Mouse (Mus musculus) lung, embryonic 16.5 days (tissue): Measurements from ENCODE around the gene Mbnl1. TPM values are rescaled to one million over a fixed set of nuclear protein-coding genes. Genes with fewer than 3 reads are reported as not detected.

Experiments used
- ATAC-seq: fragments of 200-750 bp; cut with Nextera tagmentation; 2 replicates; pipeline ENCODE4 v1.8.0; 2017; ENCODE audit warnings: low read depth, mild to moderate bottlenecking, moderate library complexity
- H3K27ac ChIP-seq: fragments of 300-500 bp; sonication (generic); 2 replicates; pipeline ENCODE4 v1.5.1; 2014; ENCODE audit warnings: mild to moderate bottlenecking, control low read depth, low read length
- H3K27me3 ChIP-seq: fragments of 300-500 bp; sonication (generic); 2 replicates; pipeline ENCODE4 v1.6.1; 2014; ENCODE audit warnings: low read depth, low read length, mixed read lengths; ENCODE audit not compliant: control insufficient read depth, insufficient read depth
- H3K36me3 ChIP-seq: fragments of 300-500 bp; sonication (generic); 2 replicates; pipeline ENCODE4 v1.6.1; 2014; ENCODE audit warnings: low read length; ENCODE audit not compliant: control insufficient read depth, insufficient read depth
- H3K4me1 ChIP-seq: fragments of 300-500 bp; sonication (generic); replicated peaks from 2 replicates; pipeline ENCODE4 v1.6.1; 2014; ENCODE audit warnings: low read length, mixed read lengths; ENCODE audit not compliant: control insufficient read depth, insufficient read depth
- H3K4me2 ChIP-seq: fragments of 300-500 bp; sonication (generic); 2 replicates; pipeline ENCODE4 v1.6.1; 2014; ENCODE audit warnings: low read depth, low read length, control low read depth
- H3K4me3 ChIP-seq: fragments of 300-500 bp; sonication (generic); 2 replicates; pipeline ENCODE4 v1.5.1; 2014; ENCODE audit warnings: mild to moderate bottlenecking, low read length, control low read depth
- H3K9ac ChIP-seq: fragments of 300-500 bp; sonication (generic); 2 replicates; pipeline ENCODE4 v1.6.1; 2014; ENCODE audit warnings: low read length, control low read depth
- H3K9me3 ChIP-seq: fragments of 300-500 bp; sonication (generic); 2 replicates; pipeline ENCODE4 v1.6.1; 2016; ENCODE audit warnings: low read length; ENCODE audit not compliant: control insufficient read depth
- WGBS: fragments of 180-500 bp; shearing (Covaris S2); extraction: QIAGEN DNeasy Blood & Tissue Kit; methylation state at CpG from one replicate; pipeline ENCODE4 v1.1.7; 2014; 5-methylcytosine and 5-hydroxymethylcytosine counted together
- polyA plus RNA-seq: library from polyadenylated mRNA; unstranded; fragments of >200 nt; fragmentation: Nextera tagmentation; extraction: Ambion mirVana; gene quantifications from 2 replicates; pipeline ENCODE4 v1.2.1, GENCODE M21; 2015

Mbnl1 gene
- polyA plus RNA-seq, 1 experiment from 2014 or later, result 180 TPM

DNA sequence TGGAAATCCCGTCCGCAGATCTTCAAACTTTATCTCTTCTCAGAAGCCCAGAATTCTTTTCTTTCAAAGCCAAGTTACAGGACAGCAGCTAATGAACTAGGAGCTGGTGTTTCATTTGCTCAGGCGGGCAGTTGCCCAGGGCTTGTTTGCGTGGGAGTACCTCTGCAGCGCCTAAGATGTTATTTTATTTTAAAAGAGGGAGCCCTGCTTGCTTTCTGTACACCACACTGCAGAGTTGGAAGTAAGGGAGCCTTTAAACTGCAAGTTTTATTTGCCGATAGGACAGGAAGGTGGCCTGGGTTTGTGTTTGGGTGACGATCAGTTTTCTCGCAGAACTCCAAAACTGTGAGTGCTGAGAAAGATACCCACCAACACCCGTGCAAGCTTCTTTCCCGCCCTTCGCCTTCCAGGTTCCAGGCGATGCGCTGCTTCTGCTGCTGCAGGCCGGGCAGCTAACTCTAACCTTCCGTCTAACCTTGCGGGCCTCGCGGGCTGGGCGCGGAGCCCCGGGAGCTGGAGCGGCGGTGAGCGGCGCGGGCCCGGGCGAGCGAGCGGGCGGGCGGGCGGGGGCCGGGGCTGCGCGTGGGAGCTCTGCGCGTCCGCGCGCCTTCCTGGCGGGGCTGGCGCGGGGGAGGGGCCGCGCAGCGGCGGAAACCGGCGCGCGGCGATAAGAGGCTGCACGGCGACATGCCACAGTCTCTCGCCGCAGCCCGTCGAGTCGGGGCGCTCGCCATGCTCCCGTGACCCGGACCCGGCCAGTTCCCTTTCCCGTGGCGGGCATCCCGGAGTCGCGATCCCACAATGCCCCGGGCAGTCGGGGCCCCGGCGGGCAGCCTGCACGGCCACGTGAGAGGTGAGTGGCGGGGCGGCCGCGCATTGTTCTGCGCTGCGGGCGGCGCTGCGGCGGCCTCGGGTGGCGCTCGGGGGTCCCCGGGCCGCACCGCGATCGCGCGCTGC is 28.2 kb downstream of the Mbnl1 start:
- peak; percentile 88 for ATAC-seq
- WGBS, result under 1% methylated on average over 77 of the region's 96 CpGs
- H3K36me3 ChIP-seq, result no peaks in the 10 kb centered on the region
- H3K9ac ChIP-seq, result peak overlapping the region; percentile 99
- peak overlapping the region; percentile 84 for H3K4me2 ChIP-seq
- peak overlapping the region; percentile 99 for H3K27ac ChIP-seq
- no peaks in the 10 kb centered on the region for H3K27me3 ChIP-seq
- peaks cover 29% of the 10 kb centered on the region for H3K4me1 ChIP-seq
- no peaks in the 10 kb centered on the region for H3K9me3 ChIP-seq
- H3K4me3 ChIP-seq, result peak overlapping the region; percentile 92

DNA sequence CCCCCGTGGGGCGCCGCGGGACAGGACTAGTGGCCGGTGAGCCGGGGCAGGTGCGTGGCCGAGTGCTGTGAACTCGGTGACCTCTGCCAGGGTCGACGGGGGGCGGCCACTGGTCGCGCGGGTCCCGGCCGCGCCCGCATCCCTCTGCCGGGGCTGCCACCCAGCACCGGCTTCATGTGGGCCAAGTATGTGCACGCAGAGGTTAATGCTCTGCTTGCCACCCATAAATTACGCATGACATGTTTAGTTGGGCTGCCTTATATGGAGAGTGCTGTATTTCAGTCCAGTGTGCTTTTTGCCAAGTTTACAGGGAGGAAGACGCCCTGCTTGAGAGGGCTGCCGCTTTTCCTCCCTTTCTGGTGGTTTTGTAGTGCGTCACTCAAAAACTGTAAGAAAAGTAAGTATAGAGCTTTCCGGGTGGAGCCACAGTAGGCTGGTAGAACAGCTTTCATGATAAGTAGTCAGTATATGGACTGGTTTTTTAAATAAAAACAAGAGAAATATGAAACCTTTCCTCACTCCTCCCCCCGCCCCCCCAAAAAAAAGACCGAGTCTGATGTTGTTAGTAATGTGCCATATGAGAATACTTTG is 29.0 kb downstream of the Mbnl1 start:
- H3K36me3 ChIP-seq, result no peaks in the 10 kb centered on the region
- WGBS, result under 1% methylated on average over 27 of the region's 29 CpGs
- peak overlapping the region; percentile 92 for H3K4me3 ChIP-seq

DNA sequence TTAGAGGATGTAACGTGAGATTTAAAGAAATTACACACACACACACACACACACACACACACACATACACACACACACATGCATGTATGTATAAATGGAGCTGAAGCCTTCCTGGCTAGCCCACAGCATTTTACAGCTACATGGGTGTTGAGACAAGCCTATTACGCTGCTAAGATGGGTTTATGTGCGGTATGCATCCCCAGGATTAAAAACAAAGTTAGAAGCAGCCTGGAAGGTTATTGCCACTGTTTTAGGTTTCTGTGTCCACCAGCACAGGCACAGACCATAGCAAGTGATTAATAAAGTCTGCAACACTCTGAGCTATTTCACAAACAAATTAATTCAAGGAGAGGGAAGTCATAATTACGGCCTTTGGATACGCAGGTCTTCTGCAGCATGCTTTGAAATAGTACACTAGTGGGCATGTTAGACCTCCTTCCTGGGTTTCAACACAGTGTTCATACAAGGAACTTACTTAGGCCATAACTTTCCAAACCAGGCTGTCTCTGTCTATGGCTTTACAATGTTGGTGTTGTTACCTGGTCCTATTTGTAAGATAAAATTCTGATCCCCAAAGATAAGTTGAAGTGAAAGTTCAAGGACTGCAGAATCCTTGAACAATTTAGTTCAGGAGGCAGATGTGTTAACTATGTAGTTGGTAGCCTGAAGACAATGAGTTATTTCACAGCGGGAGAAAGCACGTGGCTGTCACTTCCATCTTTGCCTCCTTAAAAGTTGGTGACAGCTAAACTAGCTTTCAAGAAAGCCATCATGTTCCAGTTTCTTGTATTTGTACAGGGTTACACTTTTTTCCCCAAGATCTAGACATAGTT is 29.7 kb downstream of the Mbnl1 start:
- 5% methylated on average over 7 of the region's 7 CpGs for WGBS
- no peak for ATAC-seq
- peak overlapping the region; percentile 99 for H3K27ac ChIP-seq
- H3K9ac ChIP-seq, result peak overlapping the region; percentile 99
- H3K4me2 ChIP-seq, result peak overlapping the region; percentile 84
- no peaks in the 10 kb centered on the region for H3K36me3 ChIP-seq
- H3K27me3 ChIP-seq, result no peaks in the 10 kb centered on the region
- H3K4me3 ChIP-seq, result peak overlapping the region; percentile 92
- peaks cover 27% of the 10 kb centered on the region for H3K4me1 ChIP-seq
- no peaks in the 10 kb centered on the region for H3K9me3 ChIP-seq

More for the DNA sequence above, 29.0 kb downstream of the Mbnl1 start:
- H3K4me1 ChIP-seq, result peaks cover 27% of the 10 kb centered on the region
- H3K9me3 ChIP-seq, result no peaks in the 10 kb centered on the region
- H3K27me3 ChIP-seq, result no peaks in the 10 kb centered on the region
- peak; percentile 88 for ATAC-seq
- H3K27ac ChIP-seq, result peak overlapping the region; percentile 99
- H3K4me2 ChIP-seq, result peak overlapping the region; percentile 84
- peak overlapping the region; percentile 99 for H3K9ac ChIP-seq

DNA sequence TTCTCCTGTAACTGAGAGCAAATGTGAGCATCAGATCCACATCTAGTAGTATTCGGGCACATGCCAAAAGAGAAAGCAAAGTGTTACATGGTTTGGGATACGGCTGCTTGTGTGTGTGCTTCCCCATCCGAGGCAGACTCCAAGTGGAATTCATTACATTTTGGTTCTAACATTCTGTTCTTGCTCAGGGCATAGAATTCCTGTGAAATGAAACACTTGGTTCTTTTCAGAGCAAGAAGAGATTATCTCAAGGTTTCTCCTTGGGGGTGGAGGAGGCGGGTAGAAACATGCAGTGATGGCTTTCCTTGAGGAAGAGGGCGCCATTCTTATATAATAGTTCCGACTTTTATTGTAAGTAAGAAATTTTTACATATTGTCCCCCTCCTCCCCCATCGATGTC is 30.6 kb downstream of the Mbnl1 start:
- peak overlapping the region; percentile 99 for H3K9ac ChIP-seq
- 12% methylated on average over 7 of the region's 7 CpGs for WGBS
- H3K9me3 ChIP-seq, result no peaks in the 10 kb centered on the region
- H3K27ac ChIP-seq, result peak overlapping the region; percentile 99
- H3K4me3 ChIP-seq, result peak overlapping the region; percentile 92
- H3K4me2 ChIP-seq, result peak overlapping the region; percentile 84
- peaks cover 25% of the 10 kb centered on the region for H3K4me1 ChIP-seq
- no peak for ATAC-seq
- no peaks in the 10 kb centered on the region for H3K36me3 ChIP-seq
- no peaks in the 10 kb centered on the region for H3K27me3 ChIP-seq

DNA sequence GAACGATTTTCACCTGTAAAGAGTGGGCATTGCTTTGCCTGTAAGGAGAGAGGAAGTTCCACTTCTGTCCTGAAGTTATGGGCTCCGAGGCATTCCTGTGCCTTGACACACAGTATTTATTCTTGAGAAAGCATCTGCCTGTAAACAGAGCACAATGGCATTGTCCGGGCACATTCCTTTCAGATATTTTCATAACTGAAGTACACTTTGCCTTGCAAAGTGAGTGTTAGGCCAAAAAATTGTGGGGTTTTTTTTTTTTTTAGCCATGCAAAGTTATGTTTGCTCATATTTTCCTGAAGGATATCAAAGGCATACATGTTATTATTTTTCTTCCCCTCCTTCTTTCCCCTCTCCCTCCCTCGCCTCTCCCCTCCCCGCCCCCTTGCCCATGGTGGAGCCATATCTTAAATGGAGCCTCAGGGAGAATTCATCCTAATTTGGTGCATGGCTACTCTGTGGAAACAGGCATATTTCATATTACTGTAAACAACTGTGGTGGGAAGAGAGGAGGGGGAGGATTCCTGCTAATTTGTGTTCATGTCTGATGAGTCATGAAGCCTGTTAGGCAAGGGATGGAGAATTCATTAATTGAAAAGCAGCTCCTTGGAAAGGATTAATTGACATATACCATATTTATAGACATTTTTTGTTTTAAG is 32.3 kb downstream of the Mbnl1 start:
- Histone ChIP-seq H3K27ac (peak overlapping the region; percentile 59), H3K4me3 (peak overlapping the region; percentile 36), H3K9ac (peak overlapping the region; percentile 54), H3K9me3 (no peaks in the 10 kb centered on the region), H3K36me3 (no peaks in the 10 kb centered on the region), H3K4me2 (peak overlapping the region; percentile 50), H3K27me3 (no peaks in the 10 kb centered on the region), H3K4me1 (peaks cover 17% of the 10 kb centered on the region)
- no peak for ATAC-seq
- 19% methylated on average over 5 of the region's 5 CpGs for WGBS

DNA sequence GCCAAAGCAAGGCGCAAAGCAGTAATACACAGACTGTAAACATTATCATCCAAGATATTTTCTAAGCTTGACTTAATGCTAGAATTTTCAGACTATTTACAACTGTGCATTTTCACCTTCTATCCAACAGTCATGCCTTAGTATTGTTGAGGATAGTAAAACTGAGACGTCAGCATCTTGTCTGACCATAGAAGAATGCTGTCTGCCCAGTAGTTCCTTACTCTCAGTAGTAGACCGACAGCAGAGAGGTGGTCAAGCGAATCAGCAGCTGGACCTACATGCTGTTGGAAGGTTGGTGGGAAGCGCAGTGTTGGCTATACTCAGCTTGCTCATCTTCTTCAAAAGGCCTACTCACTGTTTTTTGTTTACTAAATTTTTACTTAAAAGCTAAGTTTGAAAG is 34.2 kb downstream of the Mbnl1 start:
- no peak overlapping the region for H3K4me2 ChIP-seq
- H3K4me1 ChIP-seq, result peaks cover 29% of the 10 kb centered on the region
- no peaks in the 10 kb centered on the region for H3K36me3 ChIP-seq
- H3K4me3 ChIP-seq, result no peak overlapping the region
- WGBS, result 70% methylated on average over 5 of the region's 5 CpGs
- H3K27me3 ChIP-seq, result no peaks in the 10 kb centered on the region
- H3K9me3 ChIP-seq, result no peaks in the 10 kb centered on the region
- ATAC-seq, result no peak
- H3K27ac ChIP-seq, result no peak overlapping the region
- no peak overlapping the region for H3K9ac ChIP-seq

DNA sequence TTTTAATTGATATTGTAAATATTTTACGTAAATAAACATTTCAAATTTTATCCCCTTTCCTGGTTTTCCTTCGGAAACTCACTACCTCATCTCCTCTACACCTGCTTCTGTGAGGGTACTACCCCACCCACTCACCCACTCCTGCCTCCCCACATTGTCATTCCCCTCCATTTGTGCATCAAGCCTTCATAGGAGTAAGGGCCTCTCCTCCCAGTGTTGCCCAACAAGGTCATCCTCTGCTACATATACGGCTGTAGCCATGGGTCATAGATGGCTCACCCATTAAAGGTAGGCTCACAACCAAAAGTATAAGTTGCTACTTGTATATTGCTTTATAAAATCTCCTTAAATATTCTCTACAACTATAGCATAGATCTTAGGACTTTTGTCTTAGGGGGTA is 34.9 kb downstream of the Mbnl1 start:
- Histone ChIP-seq H3K27me3 (no peaks in the 10 kb centered on the region), H3K9me3 (no peaks in the 10 kb centered on the region), H3K4me3 (no peak overlapping the region), H3K9ac (no peak overlapping the region), H3K27ac (no peak overlapping the region), H3K4me1 (peaks cover 31% of the 10 kb centered on the region), H3K4me2 (no peak overlapping the region), H3K36me3 (no peaks in the 10 kb centered on the region)
- ATAC-seq, result no peak
- 73% methylated on average over 3 of the region's 3 CpGs for WGBS

DNA sequence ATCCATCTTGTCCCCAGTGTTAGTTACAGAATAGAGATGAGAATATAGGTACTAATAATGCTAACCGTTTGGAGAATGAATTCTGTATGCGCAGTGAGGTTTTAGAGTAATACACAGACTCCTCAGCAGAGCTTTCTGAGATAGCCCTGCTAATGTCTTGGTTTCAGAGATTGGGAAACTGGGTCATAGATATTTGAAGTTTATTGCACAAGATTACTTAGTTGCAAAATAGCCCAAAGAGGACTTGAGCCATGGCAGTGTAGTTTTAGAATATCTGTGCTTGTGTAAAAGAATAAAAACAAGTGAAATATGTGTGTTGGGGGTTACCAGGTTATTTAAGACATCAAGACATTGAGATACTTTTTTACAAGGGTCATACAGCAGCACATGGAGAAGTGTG is 35.3 kb downstream of the Mbnl1 start:
- 83% methylated on average over 2 of the region's 2 CpGs for WGBS
- peaks cover 31% of the 10 kb centered on the region for H3K4me1 ChIP-seq
- no peaks in the 10 kb centered on the region for H3K9me3 ChIP-seq
- ATAC-seq, result no peak
- no peaks in the 10 kb centered on the region for H3K27me3 ChIP-seq
- H3K9ac ChIP-seq, result no peak overlapping the region
- H3K36me3 ChIP-seq, result no peaks in the 10 kb centered on the region
- H3K4me3 ChIP-seq, result no peak overlapping the region
- 0 out of 2 replicates have a peak overlapping the region, but pooled peaks have one; percentile 43 for H3K27ac ChIP-seq
- H3K4me2 ChIP-seq, result no peak overlapping the region
